Mouse (Mus musculus): ENCODE measurements at regions not wholly inside any gene's neighbourhood (a gene's known extent, or its start where the extent isn't known, plus 50 kb on each side); places are given as distances from the start of the nearest gene placed in this dataset.
"Not testable (repeated sequence)": the region's sequence is repeated elsewhere in the genome, so short reads cannot be mapped to it uniquely, and the experiment has no call there.

GRCm38 (mm10) chr4:69677315-69677714, 723.1 kb upstream of the Brinp1 start:
- Histone ChIP-seq H3K36me3 (ENCODE audit: control insufficient read depth, insufficient read depth, low read length) (no peaks in the 10 kb centered on the region), H3K4me1 (ENCODE audit: control insufficient read depth, insufficient read depth, low read length) (no peaks in the 10 kb centered on the region), H3K27ac (ENCODE audit: low read length) (no peak overlapping the region), H3K4me2 (ENCODE audit: low read depth, low read length) (no peak overlapping the region), H3K9ac (ENCODE audit: low read length) (no peak overlapping the region), H3K27me3 (ENCODE audit: control insufficient read depth, insufficient read depth, low read length) (no peaks in the 10 kb centered on the region), H3K9me3 (replicated peaks; ENCODE audit: control insufficient read depth, low read length) (no peaks in the 10 kb centered on the region), H3K4me3 (replicated peaks; ENCODE audit: low read length) (no peak overlapping the region)
- no peak for ATAC-seq (ENCODE audit: insufficient read depth, low FRiP score)
- 75% methylated on average over 2 of the region's 2 CpGs for WGBS

DNA sequence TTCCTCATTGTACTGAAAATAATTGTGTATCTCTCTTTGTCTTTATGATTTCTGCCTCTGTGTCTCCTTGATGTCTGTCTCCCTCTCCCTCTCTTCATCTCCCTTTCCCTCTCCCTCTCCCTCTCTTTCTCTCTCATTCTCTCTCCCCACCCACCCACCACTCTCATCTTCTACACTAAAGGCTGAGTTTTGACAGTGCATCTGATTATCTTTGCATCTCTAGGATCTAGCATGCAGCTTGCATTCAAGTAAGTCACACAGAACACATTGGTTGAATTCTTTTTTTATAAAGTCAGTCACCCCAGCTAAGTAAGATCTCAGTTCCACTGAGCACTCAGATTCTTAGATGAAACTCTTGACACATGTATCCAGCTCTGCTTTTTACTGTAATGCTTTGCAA, 719.3 kb upstream of the Brinp1 start:
- no peaks in the 10 kb centered on the region for H3K4me1 ChIP-seq (ENCODE audit: control insufficient read depth, insufficient read depth, low read length)
- H3K9ac ChIP-seq (ENCODE audit: low read length), result no peak overlapping the region
- H3K4me2 ChIP-seq (ENCODE audit: low read depth, low read length), result no peak overlapping the region
- H3K36me3 ChIP-seq (ENCODE audit: control insufficient read depth, insufficient read depth, low read length), result no peaks in the 10 kb centered on the region
- no peak for ATAC-seq (ENCODE audit: insufficient read depth, low FRiP score)
- no peaks in the 10 kb centered on the region for H3K9me3 ChIP-seq (replicated peaks; ENCODE audit: control insufficient read depth, low read length)
- H3K27ac ChIP-seq (ENCODE audit: low read length), result no peak overlapping the region
- no peaks in the 10 kb centered on the region for H3K27me3 ChIP-seq (ENCODE audit: control insufficient read depth, insufficient read depth, low read length)
- no peak overlapping the region for H3K4me3 ChIP-seq (replicated peaks; ENCODE audit: low read length)

- WGBS, result 56% methylated on average over 2 of the region's 2 CpGs
- no peak for ATAC-seq (ENCODE audit: insufficient read depth, low FRiP score)
- H3K4me2 ChIP-seq (ENCODE audit: low read depth, low read length), result no peak overlapping the region
Observed at GRCm38 (mm10) chr4:69628908-69629307, 674.7 kb upstream of the Brinp1 start.

GRCm38 (mm10) chr4:69626426-69626825, 672.2 kb upstream of the Brinp1 start:
- H3K4me1 ChIP-seq (ENCODE audit: control insufficient read depth, insufficient read depth, low read length); H3K9ac ChIP-seq (ENCODE audit: low read length); H3K4me2 ChIP-seq (ENCODE audit: low read depth, low read length); H3K9me3 ChIP-seq (replicated peaks; ENCODE audit: control insufficient read depth, low read length); H3K4me3 ChIP-seq (replicated peaks; ENCODE audit: low read length); H3K36me3 ChIP-seq (ENCODE audit: control insufficient read depth, insufficient read depth, low read length); H3K27ac ChIP-seq (ENCODE audit: low read length); ATAC-seq (ENCODE audit: insufficient read depth, low FRiP score); H3K27me3 ChIP-seq (ENCODE audit: control insufficient read depth, insufficient read depth, low read length): not testable (repeated sequence)
- WGBS, result 79% methylated on average over 2 of the region's 2 CpGs

More at GRCm38 (mm10) chr4:69628908-69629307, 674.7 kb upstream of the Brinp1 start:
- Histone ChIP-seq H3K4me1 (ENCODE audit: control insufficient read depth, insufficient read depth, low read length) (no peaks in the 10 kb centered on the region), H3K27ac (ENCODE audit: low read length) (no peak overlapping the region), H3K36me3 (ENCODE audit: control insufficient read depth, insufficient read depth, low read length) (no peaks in the 10 kb centered on the region), H3K27me3 (ENCODE audit: control insufficient read depth, insufficient read depth, low read length) (no peaks in the 10 kb centered on the region), H3K9me3 (replicated peaks; ENCODE audit: control insufficient read depth, low read length) (no peaks in the 10 kb centered on the region), H3K9ac (ENCODE audit: low read length) (no peak overlapping the region), H3K4me3 (replicated peaks; ENCODE audit: low read length) (no peak overlapping the region)

DNA sequence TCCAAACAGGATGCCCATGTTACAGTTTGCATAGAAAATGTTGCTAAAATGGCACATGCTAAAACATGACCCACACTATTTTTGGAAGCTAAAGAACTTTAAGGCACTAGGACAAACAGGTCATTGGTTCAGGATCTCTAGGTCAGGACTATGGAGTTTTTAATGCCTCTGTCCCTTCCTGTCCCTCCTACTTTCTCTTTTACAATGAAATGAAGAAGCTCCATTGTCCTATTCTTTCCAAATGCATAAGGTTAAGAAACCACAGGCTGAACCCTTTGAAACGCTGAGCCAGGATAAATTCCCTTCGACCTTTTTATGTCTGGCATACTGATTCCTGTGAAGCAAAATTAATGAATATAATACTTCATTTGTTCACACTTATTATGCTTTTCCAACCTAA, 671.6 kb upstream of the Brinp1 start:
- Histone ChIP-seq H3K27me3 (ENCODE audit: control insufficient read depth, insufficient read depth, low read length) (no peaks in the 10 kb centered on the region), H3K36me3 (ENCODE audit: control insufficient read depth, insufficient read depth, low read length) (no peaks in the 10 kb centered on the region), H3K27ac (ENCODE audit: low read length) (no peak overlapping the region), H3K4me2 (ENCODE audit: low read depth, low read length) (no peak overlapping the region), H3K9me3 (replicated peaks; ENCODE audit: control insufficient read depth, low read length) (no peaks in the 10 kb centered on the region), H3K4me1 (ENCODE audit: control insufficient read depth, insufficient read depth, low read length) (no peaks in the 10 kb centered on the region), H3K4me3 (replicated peaks; ENCODE audit: low read length) (no peak overlapping the region), H3K9ac (ENCODE audit: low read length) (no peak overlapping the region)
- no peak for ATAC-seq (ENCODE audit: insufficient read depth, low FRiP score)
- WGBS, result 79% methylated on average over 2 of the region's 2 CpGs

- Histone ChIP-seq H3K4me1 (ENCODE audit: control insufficient read depth, insufficient read depth, low read length) (no peaks in the 10 kb centered on the region), H3K27ac (ENCODE audit: low read length) (no peak overlapping the region), H3K36me3 (ENCODE audit: control insufficient read depth, insufficient read depth, low read length) (no peaks in the 10 kb centered on the region), H3K4me2 (ENCODE audit: low read depth, low read length) (no peak overlapping the region), H3K4me3 (replicated peaks; ENCODE audit: low read length) (no peak overlapping the region), H3K9ac (ENCODE audit: low read length) (no peak overlapping the region), H3K27me3 (ENCODE audit: control insufficient read depth, insufficient read depth, low read length) (no peaks in the 10 kb centered on the region), H3K9me3 (replicated peaks; ENCODE audit: control insufficient read depth, low read length) (no peaks in the 10 kb centered on the region)
- WGBS, result 72% methylated on average over 2 of the region's 2 CpGs
- no peak for ATAC-seq (ENCODE audit: insufficient read depth, low FRiP score)
Observed at GRCm38 (mm10) chr4:69621058-69621609, 666.9 kb upstream of the Brinp1 start.

DNA sequence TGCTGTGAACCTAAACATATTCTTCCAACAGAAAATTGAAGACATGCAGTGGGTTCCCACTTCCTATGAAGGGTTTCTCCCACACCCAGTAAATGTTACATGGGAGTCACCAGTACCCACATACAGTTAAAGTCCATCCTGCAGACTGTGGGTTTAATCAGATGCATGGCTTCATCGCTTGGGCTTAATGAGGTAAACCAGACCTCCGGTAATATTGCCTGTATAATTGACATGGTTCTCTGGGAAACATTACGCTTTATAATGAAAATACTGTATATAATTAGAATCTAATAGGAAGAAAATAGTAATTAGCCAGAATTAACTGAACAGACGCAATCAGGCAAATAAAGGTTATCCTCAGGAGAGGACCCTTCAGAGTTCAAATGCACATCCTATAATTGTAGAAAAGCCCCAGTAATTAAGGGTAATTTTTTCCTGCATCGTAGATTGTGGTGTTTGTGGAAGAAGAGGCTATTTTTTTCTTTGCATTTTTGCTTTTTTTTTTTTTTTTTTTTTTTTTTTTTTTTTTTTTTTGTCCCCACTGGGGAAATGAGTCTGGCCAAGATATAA, 664.0 kb upstream of the Brinp1 start:
- no peaks in the 10 kb centered on the region for H3K36me3 ChIP-seq (ENCODE audit: control insufficient read depth, insufficient read depth, low read length)
- no peaks in the 10 kb centered on the region for H3K4me1 ChIP-seq (ENCODE audit: control insufficient read depth, insufficient read depth, low read length)
- no peaks in the 10 kb centered on the region for H3K27me3 ChIP-seq (ENCODE audit: control insufficient read depth, insufficient read depth, low read length)
- H3K27ac ChIP-seq (ENCODE audit: low read length), result no peak overlapping the region
- H3K9me3 ChIP-seq (replicated peaks; ENCODE audit: control insufficient read depth, low read length), result no peaks in the 10 kb centered on the region
- 85% methylated on average over 5 of the region's 5 CpGs for WGBS
- no peak overlapping the region for H3K9ac ChIP-seq (ENCODE audit: low read length)
- ATAC-seq (ENCODE audit: insufficient read depth, low FRiP score), result no peak
- no peak overlapping the region for H3K4me3 ChIP-seq (replicated peaks; ENCODE audit: low read length)
- no peak overlapping the region for H3K4me2 ChIP-seq (ENCODE audit: low read depth, low read length)

- no peaks in the 10 kb centered on the region for H3K9me3 ChIP-seq (replicated peaks; ENCODE audit: control insufficient read depth, low read length)
- H3K4me2 ChIP-seq (ENCODE audit: low read depth, low read length), result no peak overlapping the region
- WGBS, result 77% methylated on average over 1 of the region's 1 CpGs
- H3K27me3 ChIP-seq (ENCODE audit: control insufficient read depth, insufficient read depth, low read length), result no peaks in the 10 kb centered on the region
- H3K4me3 ChIP-seq (replicated peaks; ENCODE audit: low read length), result no peak overlapping the region
- no peak overlapping the region for H3K27ac ChIP-seq (ENCODE audit: low read length)
- no peaks in the 10 kb centered on the region for H3K36me3 ChIP-seq (ENCODE audit: control insufficient read depth, insufficient read depth, low read length)
- no peaks in the 10 kb centered on the region for H3K4me1 ChIP-seq (ENCODE audit: control insufficient read depth, insufficient read depth, low read length)
- H3K9ac ChIP-seq (ENCODE audit: low read length), result no peak overlapping the region
- no peak for ATAC-seq (ENCODE audit: insufficient read depth, low FRiP score)
Observed at GRCm38 (mm10) chr4:69614901-69615300, 660.7 kb upstream of the Brinp1 start.

DNA sequence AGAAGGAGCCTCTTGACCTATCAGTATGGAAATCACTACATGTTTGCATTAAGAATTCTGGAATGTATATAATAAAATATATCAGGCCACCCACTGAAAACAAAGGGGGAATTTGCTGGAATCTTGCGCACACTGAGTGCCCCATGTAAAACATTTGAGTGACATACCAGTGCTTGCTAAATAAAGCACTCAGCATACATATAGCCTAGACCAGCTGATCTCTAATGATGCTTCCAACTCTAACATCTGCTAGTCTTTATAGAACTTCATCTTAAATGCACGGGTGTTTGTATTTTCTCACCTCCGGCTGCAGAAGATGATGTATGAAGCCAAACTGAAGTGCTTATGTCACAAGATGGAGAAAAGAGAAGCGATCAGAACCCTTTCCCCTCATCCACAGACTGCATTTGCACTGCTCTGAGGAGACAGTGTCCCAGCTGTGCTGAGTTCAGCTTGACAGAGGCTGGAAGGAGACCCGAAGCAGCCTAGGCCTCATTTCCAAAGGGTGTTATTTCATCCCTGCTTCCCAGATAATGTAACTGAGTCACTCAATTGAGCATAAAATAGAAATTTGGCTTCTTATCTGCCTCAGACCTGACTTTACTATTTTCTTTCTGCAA, 657.6 kb upstream of the Brinp1 start:
- H3K9ac ChIP-seq (ENCODE audit: low read length), result no peak overlapping the region
- no peaks in the 10 kb centered on the region for H3K4me1 ChIP-seq (ENCODE audit: control insufficient read depth, insufficient read depth, low read length)
- H3K27ac ChIP-seq (ENCODE audit: low read length), result no peak overlapping the region
- H3K27me3 ChIP-seq (ENCODE audit: control insufficient read depth, insufficient read depth, low read length), result no peaks in the 10 kb centered on the region
- H3K9me3 ChIP-seq (replicated peaks; ENCODE audit: control insufficient read depth, low read length), result no peaks in the 10 kb centered on the region
- WGBS, result 40% methylated on average over 5 of the region's 5 CpGs
- 0 out of 2 replicates have a peak, but pooled peaks have one; percentile 47 for ATAC-seq (ENCODE audit: insufficient read depth, low FRiP score)
- H3K4me3 ChIP-seq (replicated peaks; ENCODE audit: low read length), result no peak overlapping the region
- H3K4me2 ChIP-seq (ENCODE audit: low read depth, low read length), result no peak overlapping the region
- H3K36me3 ChIP-seq (ENCODE audit: control insufficient read depth, insufficient read depth, low read length), result no peaks in the 10 kb centered on the region

Measured in stomach, embryonic 16.5 days (tissue).